Mouse (Mus musculus) 3134 (cell line): ENCODE measurements around the gene Irs1.

ENCODE experiments used
- DNase-seq: peaks from one replicate; pipeline ENCODE4 v3.0.0-alpha.2; 2011; ENCODE audit warnings: low spot score; ENCODE audit not compliant: insufficient read length; ENCODE audit errors: extremely low read depth

The Irs1 gene

DNA sequence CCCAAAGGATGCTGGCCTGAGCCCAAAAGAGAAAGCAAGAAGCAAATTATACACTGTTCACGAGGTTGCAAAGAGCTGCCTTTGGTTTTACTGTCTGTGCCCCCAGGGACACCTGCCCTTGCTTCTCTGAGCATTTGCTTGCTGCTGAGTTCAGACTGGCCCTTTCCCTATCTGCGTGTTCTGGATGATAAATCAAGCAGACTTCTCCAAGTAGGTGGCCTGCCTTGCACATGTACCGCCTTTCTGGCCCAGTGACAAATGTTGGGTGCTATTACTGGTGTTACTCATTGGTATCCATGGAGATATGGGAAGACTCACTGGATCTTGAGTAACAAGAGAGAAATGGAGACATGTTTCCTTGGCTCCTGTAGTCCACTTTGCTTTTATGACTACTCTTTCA, 101.7 kb downstream of the Irs1 start:
- peak; percentile 73 for DNase-seq

DNA sequence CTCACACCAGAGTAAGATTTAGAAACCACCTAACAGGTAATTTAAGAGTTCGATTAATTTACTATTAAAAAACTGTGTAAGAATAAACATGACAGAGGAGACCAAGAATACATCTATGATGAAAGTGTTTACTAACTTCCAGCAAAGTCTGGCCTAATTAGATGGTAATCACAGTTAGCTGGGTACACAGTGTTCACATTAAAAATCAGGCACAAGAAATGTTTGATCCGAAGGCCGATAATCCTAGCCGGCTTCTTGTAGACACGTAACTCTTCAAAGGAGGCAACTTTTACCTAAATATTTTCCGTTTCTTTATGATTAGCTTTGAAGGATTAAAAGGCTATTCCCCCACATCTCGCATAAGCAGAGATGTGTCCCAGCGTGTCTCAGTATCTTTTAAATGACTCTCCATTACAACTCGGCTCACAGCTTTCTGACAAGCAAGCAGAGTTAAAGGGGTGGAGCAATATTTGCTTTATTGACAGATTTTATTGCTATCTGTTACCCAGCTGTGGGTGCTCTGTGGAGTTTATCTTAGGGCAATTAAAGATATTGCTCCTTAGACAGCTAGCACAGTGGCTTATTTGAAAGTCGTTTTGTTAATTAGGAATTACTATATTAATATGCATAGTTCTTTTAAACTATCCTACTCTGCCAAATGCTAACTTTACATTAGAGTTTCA, 102.5 kb downstream of the Irs1 start:
- DNase-seq, result no peak

DNA sequence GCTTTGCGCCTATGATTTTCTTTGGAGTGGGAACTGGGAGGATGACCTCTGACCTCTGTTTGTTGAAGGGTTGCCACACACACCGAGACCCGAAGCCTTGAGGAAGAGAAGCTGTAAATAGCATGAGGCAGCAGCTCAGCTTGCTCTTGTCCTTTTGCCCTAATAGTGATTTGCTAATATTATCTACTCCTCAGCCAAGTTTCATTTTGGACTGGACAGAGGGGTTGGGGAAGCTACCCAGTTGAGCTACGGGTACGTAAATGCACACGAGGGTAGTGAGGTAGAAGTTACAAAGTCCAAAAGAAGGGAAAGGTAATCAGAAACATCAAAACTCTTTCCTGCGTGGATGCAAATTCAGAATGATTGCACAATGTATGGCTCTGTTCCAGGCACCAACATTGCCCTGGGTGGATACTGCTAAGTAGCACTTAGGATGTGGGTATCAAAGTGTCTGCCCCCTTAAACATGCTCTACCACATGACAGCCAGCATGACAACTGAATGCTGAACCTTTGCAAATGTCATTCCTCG, 107.2 kb downstream of the Irs1 start:
- DNase-seq, result no peak
